ENCODE assay signal across 35 mouse cellular contexts in the genomic region with DNA sequence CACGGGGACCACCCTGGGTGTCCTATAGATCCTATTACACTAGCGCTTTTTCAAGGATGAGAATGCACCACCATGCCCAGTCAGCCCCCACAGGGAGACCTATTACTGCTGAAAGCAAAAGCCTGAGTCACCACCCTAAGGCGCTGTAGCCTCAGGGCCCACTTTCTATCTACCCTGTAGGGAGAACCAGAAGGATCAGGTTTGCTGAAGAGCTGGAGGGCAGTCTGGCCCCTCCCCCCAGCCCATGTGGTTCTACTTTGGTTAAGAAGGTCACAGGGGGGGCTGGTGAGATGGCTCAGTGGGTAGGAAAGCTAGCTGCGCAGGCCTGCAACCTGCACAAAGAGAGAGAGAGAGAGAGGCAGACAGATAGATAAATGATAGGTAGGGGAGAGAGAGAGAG. TPM values are rescaled to one million over a fixed set of nuclear protein-coding genes. Genes with fewer than 3 reads are reported as not detected.
DNase-seq lines count a peak whose midpoint lies in the region; ATAC-seq and TF ChIP-seq lines count a peak whose summit lies in the region.
"Had no signal": no experiment of that assay in that cellular context is flagged by ENCODE, and none has a peak within 500 bp of the region (broad histone marks: within the 10 kb centered on the region; RNA-seq: fewer than 3 reads in every experiment).

No protein-coding gene starts in this region.

- no peaks in the 10 kb centered on the region for H3K27me3 ChIP-seq in ES-Bruce4 (ENCODE audit: control insufficient read depth, insufficient read depth, low read length, poor library complexity, severe bottlenecking)
- H3K27me3 ChIP-seq in neural tube, embryonic 11.5 days (ENCODE audit: control insufficient read depth, insufficient read depth, low read length) = peaks cover 12% of the 10 kb centered on the region; the same call in 1 of the 2 replicates

- TF ChIP-seq EP300 in ES-Bruce4 (IDR thresholded peaks at IDR 0.05; ENCODE audit: insufficient read depth, low read depth, low read length) = peak; percentile 83

- no peak for ATAC-seq in neural tube, embryonic 11.5 days (ENCODE audit: insufficient read depth, low FRiP score, low TSS enrichment)
- ATAC-seq: CD4-positive, CD25-positive, alpha-beta regulatory T cell, adult 4 months; forebrain, postnatal 0 days; hindbrain, postnatal 0 days; intestine, embryonic 16.5 days; liver, embryonic 12.5 days had no signal

- TF ChIP-seq POLR2A in ES-Bruce4 (IDR thresholded peaks at IDR 0.05; ENCODE audit: insufficient read depth, low read length) = no peak

- no peak for TF ChIP-seq CTCF in ES-Bruce4 (IDR thresholded peaks at IDR 0.05; ENCODE audit: low read depth, low read length)

- no peak overlapping the region for H3K9ac ChIP-seq in ES-Bruce4 (ENCODE audit: low read depth, poor library complexity, severe bottlenecking)
- H3K9ac ChIP-seq in neural tube, embryonic 11.5 days (ENCODE audit: low read length) = no peak overlapping the region
- H3K9ac ChIP-seq: forebrain, postnatal 0 days; heart, embryonic 15.5 days; limb, embryonic 13.5 days; liver, embryonic 12.5 days; stomach, embryonic 15.5 days had no signal

- no peak overlapping the region for H3K27ac ChIP-seq in ES-Bruce4 (ENCODE audit: insufficient read depth, low read length)
- no peak overlapping the region for H3K27ac ChIP-seq in neural tube, embryonic 11.5 days (ENCODE audit: low read depth, low read length)
- H3K27ac ChIP-seq: heart, adult 2 months; heart, embryonic 15.5 days; hindbrain, postnatal 0 days; layer of hippocampus, adult 2 months; limb, embryonic 13.5 days; liver, embryonic 12.5 days; stomach, embryonic 15.5 days had no signal

- peaks cover 13% of the 10 kb centered on the region for H3K4me1 ChIP-seq in ES-Bruce4 (ENCODE audit: control insufficient read depth, insufficient read depth, low read length)
- peaks cover 11% of the 10 kb centered on the region for H3K4me1 ChIP-seq in neural tube, embryonic 11.5 days (ENCODE audit: control insufficient read depth, insufficient read depth, low read length)

- H3K36me3 ChIP-seq in ES-Bruce4 (ENCODE audit: control insufficient read depth, insufficient read depth, low read length, poor library complexity, severe bottlenecking) = no peaks in the 10 kb centered on the region
- H3K36me3 ChIP-seq in neural tube, embryonic 11.5 days (ENCODE audit: control insufficient read depth, insufficient read depth, low read length) = no peaks in the 10 kb centered on the region
- H3K36me3 ChIP-seq: heart, embryonic 15.5 days; limb, embryonic 13.5 days; liver, embryonic 12.5 days; stomach, embryonic 15.5 days had no signal

- 56% methylated on average over 4 of the region's 4 CpGs for WGBS in neural tube, embryonic 11.5 days

- no peak overlapping the region for H3K4me3 ChIP-seq in ES-Bruce4 (ENCODE audit: low read depth, low read length)
- H3K4me3 ChIP-seq in neural tube, embryonic 11.5 days (ENCODE audit: low read depth, low read length) = no peak overlapping the region
- H3K4me3 ChIP-seq: heart, adult 2 months; heart, embryonic 15.5 days; layer of hippocampus, adult 2 months; limb, embryonic 13.5 days; liver, embryonic 12.5 days; stomach, embryonic 15.5 days had no signal

- H3K9me3 ChIP-seq in ES-Bruce4 (replicated peaks; ENCODE audit: control insufficient read depth, insufficient read depth, low read length, poor library complexity, severe bottlenecking) = no peaks in the 10 kb centered on the region
- no peaks in the 10 kb centered on the region for H3K9me3 ChIP-seq in neural tube, embryonic 11.5 days (ENCODE audit: control insufficient read depth, low read length)
- H3K9me3 ChIP-seq: heart, embryonic 15.5 days; limb, embryonic 13.5 days; liver, embryonic 12.5 days; stomach, embryonic 15.5 days had no signal

- peak; percentile 65 for DNase-seq in embryo, embryonic 11 days
- no peak for DNase-seq in embryo, embryonic 10 days (ENCODE audit: low spot score)
- peak; percentile 94 for DNase-seq in ZHBTc4 (ENCODE audit: low read depth, low spot score)
- peak; percentile 40 for DNase-seq in neural tube, embryonic 11.5 days (ENCODE audit: low spot score)
- no peak for DNase-seq in heart, adult 8-10 months (ENCODE audit: low spot score)
- no peak for DNase-seq in left cerebral cortex, adult 9 months (ENCODE audit: low spot score in 2 of 2)
- DNase-seq: adrenal gland, adult 2 months; cerebellum, adult 11 months; cerebellum, adult 9-11 months; forebrain, postnatal 0 days; gastrocnemius, postnatal 25 days; heart, adult 2 months; heart, postnatal 36 days; kidney, postnatal 25 days; lung, adult 18-20 months; lung, postnatal 10 days; right cerebral cortex, adult 18-20 months; right cerebral cortex, postnatal 4 days; thymus, postnatal 4 days had no signal

- no peak overlapping the region for H3K4me2 ChIP-seq in neural tube, embryonic 11.5 days (ENCODE audit: low read depth)
- H3K4me2 ChIP-seq: heart, embryonic 15.5 days; limb, embryonic 13.5 days; liver, embryonic 12.5 days; midbrain, embryonic 11.5 days; stomach, embryonic 15.5 days had no signal

RNA-seq across cellular contexts. Expression of gene Lrrc15, which starts 2.6 kb away (rescaled TPM):
- polyA plus RNA-seq in ES-Bruce4 (2011; ENCODE audit: insufficient read depth, insufficient read length, low read depth, missing spikeins) = 1.5 and 2.1 TPM in 2 replicates
- 0.23 and 0.33 TPM in 2 replicates for polyA plus RNA-seq in neural tube, embryonic 11.5 days (2014; fragmentation: Nextera tagmentation; extraction: Ambion mirVana)
- total RNA-seq in heart, adult 8-10 months (2022) = under 1 TPM in 3 of 4 experiments, not detected in 1; 0.06 to 0.41 (median 0.19) TPM
- total RNA-seq: left cerebral cortex, postnatal 10 days; MEL had no signal
- polyA plus RNA-seq: CD4-positive, CD25-positive, alpha-beta regulatory T cell, adult 4 months; cortical plate, adult 2 months had no signal

RNA-seq across cellular contexts. Expression of gene Cpn2, which starts 18.4 kb away (rescaled TPM):
- polyA plus RNA-seq in ES-Bruce4 (2011; ENCODE audit: insufficient read depth, insufficient read length, low read depth, missing spikeins) = not detected in 2 replicates
- not detected in 2 replicates for polyA plus RNA-seq in neural tube, embryonic 11.5 days (2014; fragmentation: Nextera tagmentation; extraction: Ambion mirVana)
- total RNA-seq in heart, adult 8-10 months (2022) = under 1 TPM in 2 of 4 experiments, not detected in 2; 0.17 to 0.22 TPM
- total RNA-seq: forebrain, postnatal 0 days; gastrocnemius, postnatal 25 days; layer of hippocampus, adult 2 months; layer of hippocampus, postnatal 25 days; left cerebral cortex, postnatal 10 days; MEL; midbrain, postnatal 0 days had no signal
- polyA plus RNA-seq: CD4-positive, CD25-positive, alpha-beta regulatory T cell, adult 4 months; cortical plate, adult 2 months; forebrain, postnatal 0 days; heart, embryonic 15.5 days; hindbrain, postnatal 0 days; kidney, embryonic 14.5 days; limb, embryonic 13.5 days; midbrain, embryonic 11.5 days; midbrain, postnatal 0 days had no signal

RNA-seq across cellular contexts. Expression of gene Gp5, which starts 24.9 kb away (rescaled TPM):
- 0.36 TPM in 1 of 2 replicates, not detected in the other for polyA plus RNA-seq in ES-Bruce4 (2011; ENCODE audit: insufficient read depth, insufficient read length, low read depth, missing spikeins)
- polyA plus RNA-seq in neural tube, embryonic 11.5 days (2014; fragmentation: Nextera tagmentation; extraction: Ambion mirVana) = 2.4 and 2.5 TPM in 2 replicates
- under 1 TPM; 0.19 to 0.83 (median 0.41) TPM for total RNA-seq in heart, adult 8-10 months (2022)
- polyA plus RNA-seq: CD4-positive, CD25-positive, alpha-beta regulatory T cell, adult 4 months had no signal

Comparison
In these comparisons a context has a peak if more than half of its experiments do, and no peak if none do; other contexts are left out.
1. DNase-seq: peak in embryo, embryonic 11 days (single experiment), ZHBTc4 (single experiment) and neural tube, embryonic 11.5 days (single experiment); none in embryo, embryonic 10 days (single experiment), heart, adult 8-10 months (single experiment) and left cerebral cortex, adult 9 months (0 of 2).